Mouse (Mus musculus): ENCODE results near the gene BC049352. TPM values are rescaled to one million over a fixed set of nuclear protein-coding genes. Genes with fewer than 3 reads are reported as not detected.

The BC049352 gene
- polyA plus RNA-seq (2017; shearing (Covaris generic)): 1.2 TPM

DNA sequence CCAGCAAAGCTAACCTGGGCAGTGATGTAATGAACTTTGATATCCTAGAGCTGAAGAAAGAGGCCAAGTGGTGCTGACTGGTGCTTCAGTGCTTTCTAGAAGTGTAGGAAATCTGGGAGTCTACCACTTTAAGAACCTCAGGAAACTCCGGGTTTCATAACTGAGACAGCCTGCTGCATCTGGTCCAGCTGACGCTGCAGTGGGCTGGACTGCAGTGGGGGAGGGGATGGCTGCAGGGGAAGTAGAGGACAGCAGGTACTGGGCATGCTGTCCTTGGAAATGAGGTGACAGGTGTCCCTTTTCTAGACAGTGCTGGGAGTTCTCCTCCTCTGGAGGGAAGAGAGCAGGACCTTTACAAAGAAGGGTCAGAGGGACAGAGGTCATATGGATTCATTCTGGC lies at the start of gene BC049352:
Gene BC049352, plus strand, starts transcription at position 238 of the 400 bp plus-strand sequence.

DNA sequence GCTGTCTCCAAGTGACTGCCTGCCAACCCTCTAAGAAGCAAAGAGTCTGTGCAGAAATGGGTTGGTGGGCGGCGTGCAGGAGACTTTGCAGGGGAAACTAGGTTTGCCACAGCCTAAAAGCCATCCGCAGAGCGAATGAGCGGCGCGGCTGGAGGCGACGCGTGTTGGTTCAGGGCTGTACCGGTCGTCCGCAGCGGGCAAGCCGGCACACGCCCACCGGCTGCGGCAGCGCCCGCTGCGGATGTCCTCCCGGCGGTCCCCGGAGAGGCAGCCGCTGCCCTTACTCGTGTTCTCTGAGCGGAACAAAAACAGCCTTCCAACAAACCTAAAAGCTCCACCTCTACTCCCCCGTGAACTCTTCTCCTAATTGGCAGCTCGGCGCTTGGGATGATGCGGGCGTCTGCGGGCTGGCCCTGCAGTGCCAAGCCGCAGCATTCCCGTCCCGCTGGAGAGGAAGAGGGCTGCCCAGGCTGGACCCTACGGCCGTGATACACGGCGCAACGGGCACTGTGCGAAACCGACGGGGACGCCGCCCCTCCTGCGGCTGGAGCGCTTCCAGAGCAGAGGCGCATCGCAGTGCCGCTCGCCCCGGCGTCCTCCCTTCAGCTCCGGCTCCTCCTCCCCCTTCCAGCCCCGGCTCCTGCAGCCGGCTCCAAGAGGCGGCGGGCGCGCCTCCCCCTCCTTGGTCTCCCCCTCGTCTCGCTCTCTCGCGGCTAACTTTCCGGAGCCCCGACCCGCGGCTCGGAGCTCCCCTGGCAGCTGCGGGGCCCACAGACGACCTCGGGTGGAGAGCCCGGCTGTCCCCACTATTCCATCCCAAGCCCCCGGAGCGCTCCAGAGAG lies 43.4 kb upstream of the BC049352 start, which contains the start of gene Scn4b:
Gene Scn4b, plus strand, starts transcription at position 205 of the 842 bp plus-strand sequence.

DNA sequence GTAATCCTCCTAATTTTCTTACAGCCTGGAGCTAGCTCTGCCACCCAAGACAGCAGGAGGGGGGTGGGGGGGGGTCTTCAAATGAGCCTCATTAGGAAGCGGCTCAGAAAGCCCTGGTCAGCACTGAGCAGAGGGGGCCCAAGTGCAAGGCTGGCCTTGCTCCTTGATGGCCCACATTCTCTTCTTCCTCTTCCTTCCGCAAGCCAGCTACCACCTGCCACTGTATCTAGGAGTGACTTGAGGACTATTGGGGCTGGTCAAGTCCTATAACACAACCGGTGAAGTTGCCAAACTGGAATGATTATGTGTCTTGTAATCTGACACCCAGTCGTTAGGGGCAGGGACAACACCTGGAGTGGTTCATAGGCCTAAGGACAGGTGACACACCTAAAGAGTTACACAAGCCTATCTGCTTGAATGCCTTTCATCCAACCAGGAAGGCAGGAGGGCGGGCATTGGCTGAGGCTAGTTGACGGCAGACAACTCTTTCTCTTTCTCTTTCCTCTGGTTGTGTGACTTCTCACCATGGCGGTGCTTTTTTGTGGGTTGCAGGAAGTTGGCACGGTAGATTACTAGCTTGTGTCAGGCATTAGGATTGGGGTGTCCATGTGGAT lies 22.1 kb downstream of the BC049352 start, which contains the start of gene Tmprss4:
Gene Tmprss4, minus strand, starts transcription at position 296 of the 614 bp plus-strand sequence.

DNA sequence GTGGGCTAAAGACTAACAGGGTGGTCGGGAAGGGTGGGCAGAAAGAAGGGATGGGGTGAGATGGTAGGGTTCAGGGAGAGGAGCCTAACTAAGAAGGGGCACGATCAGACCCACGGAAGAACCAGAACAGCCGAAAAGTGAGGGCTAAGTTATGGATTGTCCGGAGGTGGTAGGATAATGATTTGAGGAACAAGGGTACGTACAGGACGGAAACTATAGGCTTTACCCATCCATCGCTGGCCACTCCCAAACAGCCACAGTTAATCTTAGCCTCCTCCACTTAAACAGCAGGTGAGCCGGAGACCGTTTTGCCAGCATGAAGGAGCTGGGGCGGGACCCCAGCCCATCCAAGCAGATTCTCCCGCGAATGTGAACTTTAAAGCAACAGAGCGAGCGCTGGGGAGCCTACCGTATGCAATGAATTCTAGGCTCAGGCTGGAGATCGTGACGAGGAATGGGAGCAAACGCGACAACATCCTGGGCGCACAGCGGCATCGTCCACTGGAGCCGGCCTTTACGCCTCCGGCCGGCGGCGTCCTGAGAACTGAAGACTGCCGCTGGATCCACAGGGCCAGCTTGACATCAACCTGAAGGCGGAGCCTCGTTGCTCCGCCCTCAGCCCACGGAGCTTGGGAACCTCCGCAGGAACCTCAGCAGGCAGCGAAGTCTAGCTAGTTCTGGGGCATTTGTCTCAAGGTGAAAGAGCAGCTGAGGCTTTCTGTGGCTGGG lies 87.0 kb downstream of the BC049352 start, which contains the start of gene Il10ra:
Gene Il10ra, minus strand, starts transcription at position 553 of the 729 bp plus-strand sequence.

Other genes starting within 250 kb of the BC049352 start
- gene Ube4a, start 216.4 kb upstream of the BC049352 start, polyA plus RNA-seq (2017; shearing (Covaris generic)): 62.5 TPM
- gene Cd3g, start 201.6 kb upstream of the BC049352 start, polyA plus RNA-seq (2017; shearing (Covaris generic)): 1,490 TPM
- 1,073 TPM for gene Cd3d, start 200.2 kb upstream of the BC049352 start, polyA plus RNA-seq (2017; shearing (Covaris generic))
- 1,566 TPM for gene Cd3e, start 172.4 kb upstream of the BC049352 start, polyA plus RNA-seq (2017; shearing (Covaris generic))
- not detected for gene Mpzl2, start 142.2 kb upstream of the BC049352 start, polyA plus RNA-seq (2017; shearing (Covaris generic))
- 17.4 TPM for gene Mpzl3, start 126.8 kb upstream of the BC049352 start, polyA plus RNA-seq (2017; shearing (Covaris generic))
- gene Jaml, start 102.8 kb upstream of the BC049352 start, polyA plus RNA-seq (2017; shearing (Covaris generic)): 10.6 TPM
- 0.07 TPM for gene Scn2b, start 64.2 kb upstream of the BC049352 start, polyA plus RNA-seq (2017; shearing (Covaris generic))
- gene Scn4b, start 43.6 kb upstream of the BC049352 start, polyA plus RNA-seq (2017; shearing (Covaris generic)): 0.05 TPM
- not detected for gene Tmprss4, start 22.1 kb downstream of the BC049352 start, polyA plus RNA-seq (2017; shearing (Covaris generic))
- 92.7 TPM for gene Il10ra, start 87.1 kb downstream of the BC049352 start, polyA plus RNA-seq (2017; shearing (Covaris generic))
- gene Tmprss13, start 137.1 kb downstream of the BC049352 start, polyA plus RNA-seq (2017; shearing (Covaris generic)): 0.66 TPM
- not detected for gene Fxyd6, start 188.2 kb downstream of the BC049352 start, polyA plus RNA-seq (2017; shearing (Covaris generic))
- not detected for gene Fxyd2, start 217.7 kb downstream of the BC049352 start, polyA plus RNA-seq (2017; shearing (Covaris generic))
- 0.46 TPM for gene Dscaml1, start 244.6 kb downstream of the BC049352 start, polyA plus RNA-seq (2017; shearing (Covaris generic))

All from activated CD4-positive, CD25-positive, alpha-beta regulatory T cell, adult 9 weeks (primary cell).